Mouse (Mus musculus): ENCODE measurements around the gene Gm28048. TPM values are rescaled to one million over a fixed set of nuclear protein-coding genes. Genes with fewer than 3 reads are reported as not detected.

Gm28048 gene
- total and polyA plus RNA-seq, 2 experiments from 2014 or later = 2.7 TPM; not detected in 1

DNA sequence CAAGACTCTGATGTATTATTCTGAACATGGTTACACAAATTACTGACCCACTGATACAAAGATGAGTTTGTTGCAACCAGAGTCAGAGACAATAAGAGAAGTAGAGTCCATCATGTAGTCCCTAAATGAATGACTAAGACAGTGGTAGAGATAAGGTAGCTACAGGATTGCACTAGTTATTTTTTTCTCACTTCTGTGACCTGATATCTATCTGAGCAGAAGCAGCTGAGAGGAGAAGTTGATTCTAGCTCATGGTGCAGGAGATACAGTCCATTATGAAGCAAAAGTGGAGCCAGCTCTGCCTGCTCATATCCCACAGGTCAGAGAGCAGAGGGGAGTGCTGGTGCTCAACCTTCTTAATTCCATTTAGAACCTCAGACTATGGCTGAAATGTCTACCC is 49.7 kb downstream of the Gm28048 start:
- Histone ChIP-seq H3K4me3 (ENCODE audit: low read depth, low read length) (no peak overlapping the region), H3K4me1 (ENCODE audit: insufficient read depth, low read length) (no peaks in the 10 kb centered on the region), H3K9me3 (ENCODE audit: low read length) (no peaks in the 10 kb centered on the region), H3K27ac (ENCODE audit: low read depth, low read length) (no peak overlapping the region), H3K9ac (replicated peaks; ENCODE audit: low read length, poor library complexity, severe bottlenecking) (no peak overlapping the region), H3K36me3 (ENCODE audit: insufficient read depth, low read length) (no peaks in the 10 kb centered on the region), H3K27me3 (ENCODE audit: insufficient read depth, low read length) (no peaks in the 10 kb centered on the region), H3K4me2 (ENCODE audit: low read depth, low read length, poor library complexity, severe bottlenecking) (no peak overlapping the region)
- DNase-seq (ENCODE audit: low spot score) (no peak), ATAC-seq (ENCODE audit: low FRiP score) (no peak)
- no peak for TF ChIP-seq CTCF (IDR thresholded peaks at IDR 0.05)

DNA sequence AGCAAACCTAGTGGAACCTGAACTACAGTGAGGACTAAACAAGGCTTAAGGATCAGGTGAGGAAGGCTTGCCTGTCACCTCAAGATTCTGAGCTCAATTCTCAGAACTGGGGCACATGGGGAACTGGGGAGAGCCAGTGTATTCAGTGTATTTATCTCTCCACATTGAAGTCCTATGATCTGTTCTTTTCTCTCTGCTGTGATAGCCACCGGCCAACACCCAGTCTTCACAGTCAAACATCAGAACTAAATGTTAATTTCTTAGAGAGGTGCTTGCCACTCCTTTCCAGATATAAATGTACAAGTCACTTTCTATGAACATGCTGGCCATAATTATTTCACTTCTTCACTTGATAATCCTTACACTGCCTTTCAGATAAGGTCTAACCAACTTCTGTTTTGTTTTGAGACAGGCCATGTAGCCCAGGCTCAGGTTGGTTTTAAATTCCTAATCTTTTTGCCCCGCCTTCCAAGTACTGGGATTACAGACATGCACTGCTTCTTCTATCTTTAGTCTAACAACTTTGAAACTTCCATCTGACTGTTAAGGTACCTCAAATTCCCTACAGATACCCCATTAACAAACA is 50.5 kb downstream of the Gm28048 start:
- 100% methylated on average over 2 of the region's 2 CpGs for WGBS
- no peak for ATAC-seq (ENCODE audit: low FRiP score)
- no peak overlapping the region for H3K4me2 ChIP-seq (ENCODE audit: low read depth, low read length, poor library complexity, severe bottlenecking)
- no peak overlapping the region for H3K9ac ChIP-seq (replicated peaks; ENCODE audit: low read length, poor library complexity, severe bottlenecking)
- H3K9me3 ChIP-seq (ENCODE audit: low read length) = no peaks in the 10 kb centered on the region
- DNase-seq (ENCODE audit: low spot score) = no peak
- no peaks in the 10 kb centered on the region for H3K27me3 ChIP-seq (ENCODE audit: insufficient read depth, low read length)
- no peak overlapping the region for H3K27ac ChIP-seq (ENCODE audit: low read depth, low read length)
- H3K4me3 ChIP-seq (ENCODE audit: low read depth, low read length) = no peak overlapping the region
- H3K36me3 ChIP-seq (ENCODE audit: insufficient read depth, low read length) = no peaks in the 10 kb centered on the region
- H3K4me1 ChIP-seq (ENCODE audit: insufficient read depth, low read length) = no peaks in the 10 kb centered on the region
- no peak for TF ChIP-seq CTCF (IDR thresholded peaks at IDR 0.05)

DNA sequence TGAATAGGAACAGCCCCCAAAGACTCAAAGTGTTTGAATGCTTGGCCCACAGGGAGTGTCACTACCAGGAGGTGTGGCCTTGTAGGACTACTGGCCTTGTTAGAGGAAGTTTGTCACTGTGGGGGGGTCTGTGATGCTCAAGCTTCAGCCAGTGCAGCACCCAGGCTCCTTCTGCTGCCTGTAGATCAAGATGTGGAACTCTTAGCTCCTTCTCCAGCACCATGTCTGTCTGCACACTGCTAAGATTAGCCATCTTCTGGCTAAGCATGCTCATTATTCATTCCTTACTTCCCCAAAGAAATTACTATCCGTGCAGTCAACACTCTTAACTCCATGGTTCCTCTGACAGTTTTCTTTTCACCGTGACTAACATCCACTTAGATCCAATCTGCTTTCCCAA is 51.8 kb downstream of the Gm28048 start:
- Histone ChIP-seq H3K9ac (replicated peaks; ENCODE audit: low read length, poor library complexity, severe bottlenecking) (no peak overlapping the region), H3K27ac (ENCODE audit: low read depth, low read length) (no peak overlapping the region), H3K4me1 (ENCODE audit: insufficient read depth, low read length) (no peaks in the 10 kb centered on the region), H3K9me3 (ENCODE audit: low read length) (no peaks in the 10 kb centered on the region), H3K27me3 (ENCODE audit: insufficient read depth, low read length) (no peaks in the 10 kb centered on the region), H3K4me2 (ENCODE audit: low read depth, low read length, poor library complexity, severe bottlenecking) (no peak overlapping the region), H3K36me3 (ENCODE audit: insufficient read depth, low read length) (no peaks in the 10 kb centered on the region), H3K4me3 (ENCODE audit: low read depth, low read length) (no peak overlapping the region)
- no peak for TF ChIP-seq CTCF (IDR thresholded peaks at IDR 0.05)
- no peak for DNase-seq (ENCODE audit: low spot score)
- no peak for ATAC-seq (ENCODE audit: low FRiP score)
- 50% methylated on average over 2 of the region's 2 CpGs for WGBS

DNA sequence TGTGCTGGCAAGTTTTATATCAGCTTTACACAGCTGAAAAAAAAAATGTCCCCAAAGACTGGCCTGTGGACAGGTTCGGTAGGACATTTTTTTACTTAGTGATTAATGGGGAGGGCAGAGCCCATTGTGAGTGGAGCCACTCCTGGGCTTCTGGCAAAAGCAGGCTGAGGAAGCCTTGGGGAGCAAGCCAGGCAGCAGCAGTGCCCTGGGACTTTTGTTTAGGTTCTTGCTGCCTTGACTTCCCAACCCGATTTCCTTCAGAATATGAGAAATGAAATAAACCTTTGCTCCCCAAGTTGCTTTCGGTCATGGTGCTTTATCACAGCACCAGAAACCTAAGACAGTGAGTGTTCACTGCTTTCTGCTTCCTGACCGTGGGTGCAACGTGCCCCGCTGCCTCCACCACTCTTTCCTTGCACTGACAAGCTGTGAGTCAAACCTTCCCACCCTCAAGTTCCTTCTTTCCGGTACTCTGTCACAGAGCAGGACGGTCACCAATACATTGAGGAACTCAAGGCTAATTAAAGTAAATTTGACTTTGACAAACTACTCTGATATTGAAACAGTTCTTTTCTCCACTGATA is 53.2 kb downstream of the Gm28048 start:
- no peak for DNase-seq (ENCODE audit: low spot score)
- WGBS = 84% methylated on average over 8 of the region's 8 CpGs
- H3K27ac ChIP-seq (ENCODE audit: low read depth, low read length) = no peak overlapping the region
- H3K27me3 ChIP-seq (ENCODE audit: insufficient read depth, low read length) = no peaks in the 10 kb centered on the region
- no peaks in the 10 kb centered on the region for H3K4me1 ChIP-seq (ENCODE audit: insufficient read depth, low read length)
- TF ChIP-seq CTCF (IDR thresholded peaks at IDR 0.05) = no peak
- no peak for ATAC-seq (ENCODE audit: low FRiP score)
- H3K9ac ChIP-seq (replicated peaks; ENCODE audit: low read length, poor library complexity, severe bottlenecking) = no peak overlapping the region
- no peak overlapping the region for H3K4me2 ChIP-seq (ENCODE audit: low read depth, low read length, poor library complexity, severe bottlenecking)
- H3K36me3 ChIP-seq (ENCODE audit: insufficient read depth, low read length) = no peaks in the 10 kb centered on the region
- no peaks in the 10 kb centered on the region for H3K9me3 ChIP-seq (ENCODE audit: low read length)
- H3K4me3 ChIP-seq (ENCODE audit: low read depth, low read length) = no peak overlapping the region

DNA sequence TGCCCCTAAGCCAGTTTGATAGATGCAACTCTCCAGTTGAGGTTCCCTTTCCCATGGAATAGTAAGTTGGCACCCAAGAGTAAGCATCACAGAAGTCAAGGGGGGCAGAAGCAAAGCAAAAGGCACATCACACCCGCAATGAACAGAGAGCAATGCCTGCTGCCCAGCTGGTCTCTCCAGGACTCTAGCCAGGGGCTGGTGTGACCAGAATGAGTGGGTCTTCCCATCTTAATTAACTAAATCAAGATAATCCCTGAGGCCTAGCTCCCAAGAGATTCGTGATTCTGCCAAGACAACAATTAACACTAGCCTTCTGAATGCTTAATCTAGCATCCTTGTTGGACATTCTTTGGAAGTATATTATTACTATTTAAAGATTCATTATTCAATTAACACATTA is 58.3 kb downstream of the Gm28048 start:
- ATAC-seq (ENCODE audit: low FRiP score) (no peak), DNase-seq (ENCODE audit: low spot score) (peak; percentile 27)
- Histone ChIP-seq H3K9me3 (ENCODE audit: low read length) (no peaks in the 10 kb centered on the region), H3K4me2 (ENCODE audit: low read depth, low read length, poor library complexity, severe bottlenecking) (no peak overlapping the region), H3K9ac (replicated peaks; ENCODE audit: low read length, poor library complexity, severe bottlenecking) (no peak overlapping the region), H3K27ac (ENCODE audit: low read depth, low read length) (no peak overlapping the region), H3K4me3 (ENCODE audit: low read depth, low read length) (no peak overlapping the region), H3K36me3 (ENCODE audit: insufficient read depth, low read length) (no peaks in the 10 kb centered on the region), H3K4me1 (ENCODE audit: insufficient read depth, low read length) (no peaks in the 10 kb centered on the region), H3K27me3 (ENCODE audit: insufficient read depth, low read length) (no peaks in the 10 kb centered on the region)
- 54% methylated on average over 2 of the region's 2 CpGs for WGBS
- no peak for TF ChIP-seq CTCF (IDR thresholded peaks at IDR 0.05)

DNA sequence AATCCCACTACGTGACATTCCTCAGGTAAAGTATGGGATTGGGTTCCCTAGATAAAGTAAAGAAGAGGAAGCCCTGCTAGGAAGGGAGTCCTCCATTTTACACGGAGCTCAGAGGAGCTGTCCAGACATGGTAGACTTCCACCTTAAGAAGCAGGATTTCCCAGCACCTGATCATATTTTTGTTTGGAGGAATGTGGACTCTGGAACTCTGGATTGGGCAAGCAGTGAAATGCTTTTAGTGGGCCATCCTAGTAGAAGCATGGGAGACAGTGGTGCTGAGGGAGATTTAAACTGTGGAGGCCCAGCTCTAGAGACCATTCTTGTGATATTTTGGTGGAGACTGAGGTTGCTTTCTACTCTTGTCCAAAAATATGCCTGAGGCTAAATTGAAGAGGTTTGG is 59.3 kb downstream of the Gm28048 start:
- Histone ChIP-seq H3K4me1 (ENCODE audit: insufficient read depth, low read length) (no peaks in the 10 kb centered on the region), H3K9ac (replicated peaks; ENCODE audit: low read length, poor library complexity, severe bottlenecking) (no peak overlapping the region), H3K9me3 (ENCODE audit: low read length) (no peaks in the 10 kb centered on the region), H3K36me3 (ENCODE audit: insufficient read depth, low read length) (no peaks in the 10 kb centered on the region), H3K4me3 (ENCODE audit: low read depth, low read length) (no peak overlapping the region), H3K27ac (ENCODE audit: low read depth, low read length) (no peak overlapping the region), H3K4me2 (ENCODE audit: low read depth, low read length, poor library complexity, severe bottlenecking) (no peak overlapping the region), H3K27me3 (ENCODE audit: insufficient read depth, low read length) (no peaks in the 10 kb centered on the region)
- WGBS = 87% methylated on average over 2 of the region's 2 CpGs
- ATAC-seq (ENCODE audit: low FRiP score) (no peak), DNase-seq (ENCODE audit: low spot score) (no peak)
- TF ChIP-seq CTCF (IDR thresholded peaks at IDR 0.05) = no peak

Measured in midbrain, postnatal 0 days (tissue).